Mouse (Mus musculus) CH12.LX (cell line): ENCODE measurements at regions not wholly inside any gene's neighbourhood (a gene's known extent, or its start where the extent isn't known, plus 50 kb on each side); places are given as distances from the start of the nearest gene placed in this dataset.

Experiments
- DNase-seq: peaks from one replicate; pipeline ENCODE4 v3.0.0-alpha.2; 2013; ENCODE audit errors: extremely low read depth
- H3K27ac ChIP-seq: 2 replicates; pipeline ENCODE4 v1.5.1; 2012; ENCODE audit warnings: low read depth, mild to moderate bottlenecking, control low read depth, moderate library complexity; ENCODE audit not compliant: insufficient read depth
- H3K27me3 ChIP-seq: replicated peaks from 2 replicates; pipeline ENCODE3; 2012; ENCODE audit warnings: inconsistent platforms
- H3K36me3 ChIP-seq, 2 experiments: replicated peaks in 1 of 2; 2 replicates each; pipeline versions ENCODE3 to v1.6.1; 2012; ENCODE audit warnings: inconsistent platforms in 1 of 2, low read length in 1 of 2, mild to moderate bottlenecking in 1 of 2, mixed read lengths in 1 of 2, moderate library complexity in 1 of 2; ENCODE audit not compliant: control insufficient read depth in 1 of 2, insufficient read depth in 1 of 2
- H3K4me1 ChIP-seq, 2 experiments: 2 replicates each; pipeline ENCODE4 v1.6.1; 2012; ENCODE audit warnings: inconsistent platforms in 1 of 2, moderate library complexity in 1 of 2; ENCODE audit not compliant: insufficient read depth in 2 of 2, control insufficient read depth in 1 of 2
- H3K4me2 ChIP-seq: 2 replicates; pipeline ENCODE4 v1.6.1; 2012; ENCODE audit warnings: low read depth, mild to moderate bottlenecking, control low read depth; ENCODE audit not compliant: poor library complexity, insufficient read depth, severe bottlenecking
- H3K4me3 ChIP-seq, 3 experiments: fragments of 150-350 bp in 1 of 3; sonication (generic) in 1 of 3; replicated peaks in 1 of 3; 2 replicates each; pipeline versions ENCODE3 to v1.5.1; 2011 to 2012; ENCODE audit warnings: low read depth in 2 of 3, low read length in 2 of 3, mild to moderate bottlenecking in 2 of 3, moderate library complexity in 2 of 3, control low read depth in 1 of 3, improper control_type of control experiment in 1 of 3, inconsistent platforms in 1 of 3, mixed read lengths in 1 of 3; ENCODE audit not compliant: poor library complexity in 1 of 3
- H3K79me2 ChIP-seq: replicated peaks from 2 replicates; pipeline ENCODE4 v1.6.1; 2012; ENCODE audit warnings: mild to moderate bottlenecking, moderate library complexity; ENCODE audit not compliant: control insufficient read depth, poor library complexity, insufficient read depth, severe bottlenecking; ENCODE audit errors: extremely low read depth
- H3K9ac ChIP-seq: 2 replicates; pipeline ENCODE4 v1.6.1; 2012; ENCODE audit warnings: low read depth, mild to moderate bottlenecking, control low read depth, moderate library complexity; ENCODE audit not compliant: insufficient read depth
- H3K9me3 ChIP-seq: replicated peaks from 2 replicates; pipeline ENCODE3; 2012; ENCODE audit warnings: low read length, inconsistent platforms, mixed read lengths
- BHLHE40 ChIP-seq: IDR thresholded peaks from 2 replicates; pipeline ENCODE4 v1.6.1; 2011; ENCODE audit warnings: mild to moderate bottlenecking, low read depth, low read length, improper control_type of control experiment
- CHD1 ChIP-seq: IDR thresholded peaks from 2 replicates; pipeline ENCODE4 v1.6.1; 2012; ENCODE audit warnings: low read depth, low read length, improper control_type of control experiment, inconsistent platforms
- CHD2 ChIP-seq: IDR thresholded peaks from 2 replicates; pipeline ENCODE4 v1.6.1; 2011; ENCODE audit warnings: low read length, improper control_type of control experiment
- CTCF ChIP-seq, 2 experiments: IDR thresholded peaks in 1 of 2; conservative IDR thresholded peaks in 1 of 2; 2 replicates each; pipeline ENCODE4 v1.5.1; 2011 to 2012; ENCODE audit warnings: low read depth in 2 of 2, low read length in 2 of 2, improper control_type of control experiment in 1 of 2, inconsistent platforms in 1 of 2, mild to moderate bottlenecking in 1 of 2, moderate library complexity in 1 of 2
- E2F4 ChIP-seq: IDR thresholded peaks from 2 replicates; pipeline ENCODE4 v1.6.1; 2011; ENCODE audit warnings: low read depth, low read length, improper control_type of control experiment; ENCODE audit not compliant: insufficient replicate concordance
- ETS1 ChIP-seq: conservative IDR thresholded peaks from 2 replicates; pipeline ENCODE4 v1.6.1; 2012; ENCODE audit warnings: low read depth, mild to moderate bottlenecking, inconsistent platforms, low read length, improper control_type of control experiment, moderate library complexity
- HCFC1 ChIP-seq: IDR thresholded peaks from 2 replicates; pipeline ENCODE4 v1.6.1; 2012; ENCODE audit warnings: low read depth, mild to moderate bottlenecking, inconsistent platforms, low read length, improper control_type of control experiment
- JUN ChIP-seq: IDR thresholded peaks from 2 replicates; pipeline ENCODE4 v1.6.1; 2011; ENCODE audit warnings: low read depth, mild to moderate bottlenecking, low read length, improper control_type of control experiment, moderate library complexity; ENCODE audit not compliant: insufficient read depth
- JUND ChIP-seq: conservative IDR thresholded peaks from 2 replicates; pipeline ENCODE4 v1.6.1; 2011; ENCODE audit warnings: low read depth, low read length, improper control_type of control experiment
- KAT2A ChIP-seq: IDR thresholded peaks from 2 replicates; pipeline ENCODE4 v1.6.1; 2012; ENCODE audit warnings: low read length, improper control_type of control experiment, inconsistent platforms; ENCODE audit not compliant: insufficient replicate concordance
- MAFK ChIP-seq: IDR thresholded peaks from 2 replicates; pipeline ENCODE4 v1.6.1; 2011; ENCODE audit warnings: low read length, improper control_type of control experiment; ENCODE audit not compliant: insufficient replicate concordance
- MEF2A ChIP-seq: IDR thresholded peaks from 2 replicates; pipeline ENCODE4 v1.6.1; 2014; ENCODE audit warnings: low read depth, mild to moderate bottlenecking, inconsistent platforms, low read length, improper control_type of control experiment, borderline replicate concordance
- MXI1 ChIP-seq: IDR thresholded peaks from 2 replicates; pipeline ENCODE4 v1.6.1; 2011; ENCODE audit warnings: mild to moderate bottlenecking, low read depth, low read length, improper control_type of control experiment
- MYC ChIP-seq: IDR thresholded peaks from 2 replicates; pipeline ENCODE4 v1.6.1; 2011; ENCODE audit warnings: low read depth, mild to moderate bottlenecking, improper control_type of control experiment, low read length
- POLR2A ChIP-seq: IDR thresholded peaks from 2 replicates; pipeline ENCODE4 v1.6.1; 2011; ENCODE audit warnings: low read depth, mild to moderate bottlenecking, improper control_type of control experiment, low read length
- POLR2AphosphoS2 ChIP-seq: IDR thresholded peaks from 2 replicates; pipeline ENCODE4 v1.6.1; 2011; ENCODE audit warnings: low read depth, low read length, improper control_type of control experiment
- RAD21 ChIP-seq: IDR thresholded peaks from 2 replicates; pipeline ENCODE4 v1.6.1; 2011; ENCODE audit warnings: low read depth, mild to moderate bottlenecking, low read length, improper control_type of control experiment, moderate library complexity
- SIN3A ChIP-seq: IDR thresholded peaks from 2 replicates; pipeline ENCODE4 v1.6.1; 2012; ENCODE audit warnings: low read length, improper control_type of control experiment, inconsistent platforms
- TCF12 ChIP-seq: IDR thresholded peaks from 2 replicates; pipeline ENCODE4 v1.6.1; 2014; ENCODE audit warnings: low read depth, mild to moderate bottlenecking, inconsistent platforms, low read length, improper control_type of control experiment
- USF1 ChIP-seq: IDR thresholded peaks from 2 replicates; pipeline ENCODE4 v1.6.1; 2014; ENCODE audit warnings: low read depth, mild to moderate bottlenecking, inconsistent platforms, low read length, improper control_type of control experiment
- ZNF384 ChIP-seq: IDR thresholded peaks from 2 replicates; pipeline ENCODE4 v1.6.1; 2012; ENCODE audit warnings: low read depth, low read length, improper control_type of control experiment, inconsistent platforms
- dilution Hi-C: fragments of 300-500 bp; cut with MboI; formaldehyde crosslinking; loops from 2 replicates; pipeline ENCODE4 v1.14.3; 2020; ENCODE audit warnings: low sequenced_read_pairs; ENCODE audit not compliant: extremely low pct_unique_long_range_greater_than_20kb, extremely low pct_ligation_motif_present
- in situ Hi-C: fragments of 300-500 bp; cut with MboI; formaldehyde crosslinking; loops from 3 replicates; pipeline ENCODE4 v1.14.3; 2019; ENCODE audit warnings: low sequenced_read_pairs, low pct_ligation_motif_present, low pct_unique_long_range_greater_than_20kb, mixed read lengths

GRCm38 (mm10) chr5:41296440-41296839 is 411.5 kb downstream of the Rab28 start:
- H3K27me3 ChIP-seq = no peaks in the 10 kb centered on the region
- dilution Hi-C loops (no loop called here), in situ Hi-C loops (no loop called here)
- H3K36me3 ChIP-seq = no peaks in the 10 kb centered on the region
- no peak overlapping the region; the same call in 1 of the 2 replicates for H3K4me2 ChIP-seq
- H3K4me1 ChIP-seq = peaks cover 2 to 26% of the 10 kb centered on the region in 2 experiments; a peak in 3 of 4 replicates
- H3K27ac ChIP-seq = no peak overlapping the region
- H3K9me3 ChIP-seq = peaks cover 2% of the 10 kb centered on the region
- DNase-seq = peak; percentile 49
- H3K79me2 ChIP-seq = no peaks in the 10 kb centered on the region
- H3K4me3 ChIP-seq = no peak overlapping the region
- H3K9ac ChIP-seq = no peak overlapping the region
- no peak for TF ChIP-seq ZNF384
- TF ChIP-seq MEF2A = peak; percentile 58; the same call in 1 of the 2 replicates

DNA sequence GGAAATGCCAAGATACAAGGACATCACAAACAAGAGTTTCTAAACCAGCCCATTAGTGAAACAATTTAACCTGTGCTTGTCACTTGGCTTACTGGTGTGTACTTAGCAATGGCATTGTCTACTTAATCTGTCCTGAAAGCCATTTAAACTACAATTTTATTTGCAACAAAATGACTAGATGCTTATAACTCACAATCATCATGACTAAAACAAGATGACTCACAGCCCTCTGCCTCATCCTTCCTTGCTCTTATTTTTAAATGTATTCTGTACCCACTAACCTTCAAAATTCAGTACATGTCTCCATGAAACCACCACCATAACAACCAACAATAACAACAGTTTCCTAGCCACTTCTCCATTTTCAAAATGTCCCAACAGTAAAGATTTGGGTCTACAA is 441.2 kb downstream of the Rab28 start:
- no peak overlapping the region for H3K4me3 ChIP-seq
- no peaks in the 10 kb centered on the region for H3K27me3 ChIP-seq
- no peak overlapping the region for H3K27ac ChIP-seq
- no peaks in the 10 kb centered on the region for H3K4me1 ChIP-seq
- no peak overlapping the region for H3K9ac ChIP-seq
- TF ChIP-seq MXI1 = no peak
- TF ChIP-seq POLR2AphosphoS2 = no peak
- TF ChIP-seq ETS1 = no peak
- TF ChIP-seq SIN3A = no peak
- TF ChIP-seq JUND = no peak
- no peak for TF ChIP-seq MYC
- TF ChIP-seq ZNF384 = no peak
- TF ChIP-seq RAD21 = no peak
- no peak for TF ChIP-seq KAT2A
- TF ChIP-seq USF1 = no peak
- TF ChIP-seq HCFC1 = no peak
- no peak for TF ChIP-seq POLR2A
- no peak for TF ChIP-seq JUN
- no peak for TF ChIP-seq CTCF (conservative IDR thresholded peaks at IDR 0.05 in 1 of 2, IDR thresholded peaks at IDR 0.05 in 1 of 2; ENCODE audit: low read depth in 2 of 2, low read length in 2 of 2)
- no peak for TF ChIP-seq MAFK
- no peak for TF ChIP-seq CHD1
- TF ChIP-seq BHLHE40 = no peak
- TF ChIP-seq E2F4 = no peak
- TF ChIP-seq CHD2 = no peak
- no peak for TF ChIP-seq TCF12
- in situ Hi-C loops (no loop called here), dilution Hi-C loops (no loop called here)
- no peak for DNase-seq
- no peaks in the 10 kb centered on the region for H3K36me3 ChIP-seq
- H3K4me2 ChIP-seq = no peak overlapping the region
- H3K79me2 ChIP-seq = no peaks in the 10 kb centered on the region
- H3K9me3 ChIP-seq = no peaks in the 10 kb centered on the region
